Mouse (Mus musculus) forebrain, embryonic 14.5 days (tissue): ENCODE results near the gene Timm50. TPM values are rescaled to one million over a fixed set of nuclear protein-coding genes. Genes with fewer than 3 reads are reported as not detected.

Source experiments
- ATAC-seq: fragments of 200-750 bp; cut with Nextera tagmentation; 2 replicates; pipeline ENCODE4 v1.8.0; 2017; ENCODE audit warnings: mild to moderate bottlenecking, moderate library complexity
- DNase-seq: peaks from one replicate; pipeline ENCODE4 v3.0.0-alpha.2; 2015; ENCODE audit warnings: low spot score
- H3K27ac ChIP-seq: fragments of 300-500 bp; sonication (generic); 2 replicates; pipeline ENCODE4 v1.5.1; 2014; ENCODE audit warnings: low read depth, mild to moderate bottlenecking, control low read depth, low read length, moderate library complexity
- H3K27me3 ChIP-seq: fragments of 300-500 bp; sonication (generic); replicated peaks from 2 replicates; pipeline ENCODE4 v1.6.1; 2014; ENCODE audit warnings: low read length, control low read depth, mixed read lengths; ENCODE audit not compliant: control insufficient read depth, insufficient read depth
- H3K36me3 ChIP-seq: fragments of 300-500 bp; sonication (generic); 2 replicates; pipeline ENCODE4 v1.6.1; 2014; ENCODE audit warnings: low read length, control low read depth; ENCODE audit not compliant: control insufficient read depth, insufficient read depth
- H3K4me1 ChIP-seq: fragments of 300-500 bp; sonication (generic); 2 replicates; pipeline ENCODE4 v1.6.1; 2014; ENCODE audit warnings: antibody characterized with exemption, low read length, control low read depth; ENCODE audit not compliant: control insufficient read depth, insufficient read depth
- H3K4me2 ChIP-seq: fragments of 300-500 bp; sonication (generic); 2 replicates; pipeline ENCODE4 v1.6.1; 2014; ENCODE audit warnings: mild to moderate bottlenecking, control low read depth, low read length
- H3K4me3 ChIP-seq: fragments of 300-500 bp; sonication (generic); 2 replicates; pipeline ENCODE4 v1.5.1; 2014; ENCODE audit warnings: low read depth, low read length, control low read depth
- H3K9ac ChIP-seq: fragments of 300-500 bp; sonication (generic); 2 replicates; pipeline ENCODE4 v1.6.1; 2014; ENCODE audit warnings: mild to moderate bottlenecking, low read length, control low read depth, moderate library complexity
- H3K9me3 ChIP-seq: fragments of 300-500 bp; sonication (generic); replicated peaks from 2 replicates; pipeline ENCODE4 v1.6.1; 2016; ENCODE audit warnings: low read length, control low read depth, mixed read lengths; ENCODE audit not compliant: control insufficient read depth
- WGBS: fragments of 180-500 bp; shearing (Covaris S2); extraction: QIAGEN DNeasy Blood & Tissue Kit; methylation state at CpG from one replicate; pipeline ENCODE4 v1.1.7; 2014; 5-methylcytosine and 5-hydroxymethylcytosine counted together
- polyA plus RNA-seq: library from polyadenylated mRNA; unstranded; fragments of >200 nt; fragmentation: Nextera tagmentation; extraction: Ambion mirVana; gene quantifications from 2 replicates; pipeline ENCODE4 v1.2.1, GENCODE M21; 2014

Timm50 gene
- polyA plus RNA-seq, 1 experiment from 2014 or later = 171 TPM

DNA sequence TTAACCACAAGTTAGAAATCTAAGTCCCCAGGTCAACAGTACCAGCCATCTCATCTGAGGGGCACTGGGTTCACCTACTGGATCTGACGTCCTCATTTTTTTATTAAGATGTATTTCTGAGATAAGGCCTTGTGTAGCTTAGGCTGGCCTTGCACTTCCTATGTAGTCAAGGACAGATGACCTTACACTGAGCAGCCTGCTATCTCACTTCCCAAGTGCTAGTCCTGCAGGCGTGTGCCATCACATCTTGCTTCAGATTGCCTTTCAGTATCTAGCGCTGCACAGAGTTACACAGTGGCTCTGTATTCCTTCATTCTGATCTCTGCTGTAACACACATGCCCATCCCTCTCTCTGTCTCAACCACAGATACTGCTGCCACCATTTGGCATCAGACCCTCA is 6.2 kb upstream of the Timm50 start:
- Histone ChIP-seq H3K4me3 (no peak overlapping the region), H3K9me3 (no peaks in the 10 kb centered on the region), H3K4me2 (no peak overlapping the region), H3K36me3 (peaks cover 90% of the 10 kb centered on the region), H3K4me1 (no peaks in the 10 kb centered on the region), H3K9ac (no peak overlapping the region), H3K27ac (no peak overlapping the region), H3K27me3 (no peaks in the 10 kb centered on the region)
- ATAC-seq (no peak), DNase-seq (no peak)
- 89% methylated on average over 3 of the region's 3 CpGs for WGBS

DNA sequence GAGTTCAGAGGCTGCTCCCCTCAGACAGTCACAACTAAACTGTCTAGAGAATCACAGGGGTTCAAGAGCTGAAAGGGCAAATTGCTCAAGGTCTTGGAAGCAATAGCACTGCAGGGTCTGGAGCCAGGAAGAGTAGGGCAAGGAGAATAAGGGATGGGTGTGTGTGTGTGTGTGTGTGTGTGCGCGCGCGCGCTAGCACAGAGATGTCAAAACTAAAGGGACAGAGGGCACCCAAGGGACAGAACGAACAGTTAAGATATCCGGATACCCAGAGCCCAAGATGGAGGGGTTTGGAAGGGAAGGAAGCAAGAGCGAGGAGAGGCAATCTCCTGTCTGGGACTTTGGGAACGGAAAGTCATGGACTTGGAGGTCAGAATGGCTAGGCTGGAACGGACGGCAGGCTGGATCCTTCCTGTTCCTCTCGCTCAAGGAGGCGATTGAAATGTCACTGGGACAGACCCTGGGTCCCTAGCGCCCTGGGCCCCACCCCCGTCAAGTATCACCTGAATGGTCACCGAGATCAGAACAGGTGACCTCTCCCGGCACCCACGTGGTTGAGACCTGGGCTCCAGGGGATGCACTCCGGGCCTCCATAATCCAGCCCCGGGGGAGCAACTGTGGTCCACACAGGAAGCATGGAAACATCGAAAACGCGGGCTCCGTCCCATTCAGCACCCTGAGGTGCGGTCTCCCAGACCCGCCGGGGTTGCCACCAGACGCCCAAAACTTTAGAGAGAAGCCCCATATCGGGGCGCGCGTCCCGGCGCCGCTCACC is 534 bp downstream of the Timm50 start:
- Histone ChIP-seq H3K27me3 (no peaks in the 10 kb centered on the region), H3K9ac (peak overlapping the region; percentile 92), H3K4me2 (peak overlapping the region; percentile 87), H3K4me3 (peak overlapping the region; percentile 95), H3K36me3 (peaks cover 65% of the 10 kb centered on the region), H3K9me3 (no peaks in the 10 kb centered on the region), H3K27ac (peak overlapping the region; percentile 63; the same call in 1 of the 2 replicates), H3K4me1 (peaks cover 6% of the 10 kb centered on the region)
- 7% methylated on average over 35 of the region's 35 CpGs for WGBS
- DNase-seq (peak; percentile 17), ATAC-seq (peak; percentile 70)

DNA sequence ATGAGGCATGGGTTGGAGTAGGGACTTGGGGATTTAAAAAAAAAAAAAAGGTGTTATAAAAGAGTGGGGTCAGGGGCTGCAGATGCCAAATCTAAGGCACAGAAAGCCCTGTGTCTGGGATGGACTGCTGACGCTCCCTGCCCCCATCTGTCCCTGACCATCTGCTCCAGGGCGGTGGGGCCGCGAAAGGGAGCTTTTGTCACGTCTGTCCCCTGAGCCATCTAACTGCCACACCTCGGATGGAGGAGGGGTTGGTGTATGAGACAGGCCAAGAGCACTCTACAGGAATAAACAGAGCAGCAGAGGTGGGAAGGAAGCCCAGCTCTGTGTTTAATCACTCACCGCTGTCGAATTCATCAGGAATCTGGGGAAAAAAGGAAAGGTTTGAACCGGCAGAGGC is 2.1 kb downstream of the Timm50 start:
- H3K9me3 ChIP-seq = no peaks in the 10 kb centered on the region
- H3K36me3 ChIP-seq = peaks cover 65% of the 10 kb centered on the region
- DNase-seq = no peak
- no peak for ATAC-seq
- WGBS = 71% methylated on average over 9 of the region's 9 CpGs
- H3K27ac ChIP-seq = no peak overlapping the region
- H3K4me1 ChIP-seq = peaks cover 6% of the 10 kb centered on the region
- H3K4me3 ChIP-seq = no peak overlapping the region
- H3K9ac ChIP-seq = no peak overlapping the region
- H3K4me2 ChIP-seq = no peak overlapping the region
- H3K27me3 ChIP-seq = no peaks in the 10 kb centered on the region

DNA sequence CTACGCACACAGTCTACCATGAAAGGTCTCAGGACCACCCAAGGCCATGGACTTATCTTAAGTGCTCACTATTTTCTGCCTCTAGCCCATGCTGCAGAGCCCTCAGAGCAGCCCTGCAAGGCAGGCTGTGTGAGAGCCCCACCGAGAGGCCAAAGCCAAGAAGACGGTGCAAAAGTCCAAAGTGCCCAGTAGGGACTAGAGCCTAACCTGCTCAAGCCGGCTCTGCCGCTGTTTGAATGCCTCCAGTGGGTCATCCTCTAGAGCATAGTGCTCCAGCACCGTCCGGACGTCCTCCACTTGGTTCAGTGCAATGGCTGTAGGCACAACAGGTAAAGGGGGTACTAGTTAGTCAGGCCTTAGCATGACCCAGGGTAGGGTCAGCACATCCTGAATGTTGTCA is 5.7 kb downstream of the Timm50 start:
- 96% methylated on average over 8 of the region's 8 CpGs for WGBS
- no peak overlapping the region for H3K4me2 ChIP-seq
- no peak overlapping the region for H3K9ac ChIP-seq
- H3K27ac ChIP-seq = no peak overlapping the region
- H3K27me3 ChIP-seq = no peaks in the 10 kb centered on the region
- no peak overlapping the region for H3K4me3 ChIP-seq
- DNase-seq = no peak
- ATAC-seq = no peak
- H3K9me3 ChIP-seq = no peaks in the 10 kb centered on the region
- H3K4me1 ChIP-seq = peaks cover 10% of the 10 kb centered on the region
- H3K36me3 ChIP-seq = peaks cover 60% of the 10 kb centered on the region

DNA sequence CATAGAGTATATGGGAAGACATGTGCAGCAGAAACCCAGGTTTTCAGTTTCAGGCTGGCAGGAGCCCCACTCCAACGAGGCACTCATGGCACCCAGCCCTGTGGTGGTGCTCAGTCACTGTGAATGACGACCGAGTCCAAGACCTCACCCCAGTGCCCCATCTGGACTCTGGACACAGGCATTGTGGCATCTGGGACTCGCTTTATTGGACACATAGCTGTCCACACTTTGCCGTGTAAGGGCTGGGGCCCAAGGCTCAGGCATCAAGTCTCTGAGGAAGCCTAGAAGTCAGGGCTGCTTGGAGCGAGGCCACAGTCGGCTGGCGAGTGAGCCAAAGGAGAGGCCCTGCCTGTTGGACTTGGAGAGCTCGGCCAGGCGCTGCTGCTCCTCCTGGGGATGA is 6.2 kb downstream of the Timm50 start:
- Histone ChIP-seq H3K36me3 (peaks cover 60% of the 10 kb centered on the region), H3K27ac (no peak overlapping the region), H3K4me2 (no peak overlapping the region), H3K9me3 (no peaks in the 10 kb centered on the region), H3K9ac (no peak overlapping the region), H3K27me3 (no peaks in the 10 kb centered on the region), H3K4me3 (no peak overlapping the region), H3K4me1 (peaks cover 5% of the 10 kb centered on the region)
- WGBS = 95% methylated on average over 10 of the region's 10 CpGs
- DNase-seq (no peak), ATAC-seq (no peak)

DNA sequence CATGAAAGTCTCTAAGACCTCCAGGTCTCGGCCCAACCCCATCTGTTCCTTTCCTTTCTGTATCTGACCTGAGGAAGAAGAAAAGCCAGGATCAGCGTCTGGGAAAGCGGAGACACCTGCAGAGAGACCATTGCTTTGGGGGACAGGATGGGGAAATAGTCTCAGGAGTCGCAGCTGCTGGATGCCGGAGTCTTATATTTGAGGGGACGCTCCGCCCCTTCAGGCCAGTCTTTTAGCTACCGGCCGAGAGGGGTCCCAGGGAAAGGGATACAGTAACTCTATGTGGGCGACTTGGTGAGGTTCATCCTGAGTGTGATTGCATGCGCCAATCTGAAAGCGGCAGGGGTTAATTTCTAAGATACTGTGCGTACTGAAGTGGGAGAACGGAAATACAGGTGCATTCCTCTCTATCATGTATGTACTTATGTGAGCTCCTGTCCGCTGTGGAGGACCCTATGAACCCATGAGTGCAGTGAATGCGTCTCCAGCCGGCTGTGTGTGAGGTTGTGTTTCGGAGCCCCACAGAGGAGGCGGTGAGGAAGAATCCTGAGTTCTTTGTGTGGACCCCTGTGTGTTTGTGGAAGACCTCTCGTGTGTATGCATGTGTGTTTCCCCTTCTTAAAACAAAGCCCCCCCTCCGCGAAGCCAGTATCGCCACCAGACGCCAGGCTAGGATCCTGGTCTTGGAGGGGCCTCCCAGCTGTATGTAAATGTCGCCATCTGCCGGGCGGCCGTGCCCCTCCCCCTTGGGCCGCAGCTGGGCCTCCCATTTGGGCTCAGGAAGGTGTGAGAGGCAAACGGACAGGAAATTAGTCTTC is 10.0 kb downstream of the Timm50 start, which contains the start of gene Dll3:
Gene Dll3, minus strand, starts transcription at position 623 of the 818 bp plus-strand sequence.
- Histone ChIP-seq H3K27me3 (no peaks in the 10 kb centered on the region), H3K4me3 (peak within 1 kb of the TSS; percentile 38), H3K9ac (peak within 1 kb of the TSS; percentile 64), H3K4me2 (peak within 1 kb of the TSS; percentile 55), H3K9me3 (no peaks in the 10 kb centered on the region), H3K36me3 (peaks cover 29% of the 10 kb centered on the region), H3K27ac (peak within 1 kb of the TSS; percentile 63), H3K4me1 (peaks cover 10% of the 10 kb centered on the region)
- ATAC-seq = peak; percentile 74
- DNase-seq = peak; percentile 82
- WGBS = under 1% methylated on average over 30 of the region's 30 CpGs

DNA sequence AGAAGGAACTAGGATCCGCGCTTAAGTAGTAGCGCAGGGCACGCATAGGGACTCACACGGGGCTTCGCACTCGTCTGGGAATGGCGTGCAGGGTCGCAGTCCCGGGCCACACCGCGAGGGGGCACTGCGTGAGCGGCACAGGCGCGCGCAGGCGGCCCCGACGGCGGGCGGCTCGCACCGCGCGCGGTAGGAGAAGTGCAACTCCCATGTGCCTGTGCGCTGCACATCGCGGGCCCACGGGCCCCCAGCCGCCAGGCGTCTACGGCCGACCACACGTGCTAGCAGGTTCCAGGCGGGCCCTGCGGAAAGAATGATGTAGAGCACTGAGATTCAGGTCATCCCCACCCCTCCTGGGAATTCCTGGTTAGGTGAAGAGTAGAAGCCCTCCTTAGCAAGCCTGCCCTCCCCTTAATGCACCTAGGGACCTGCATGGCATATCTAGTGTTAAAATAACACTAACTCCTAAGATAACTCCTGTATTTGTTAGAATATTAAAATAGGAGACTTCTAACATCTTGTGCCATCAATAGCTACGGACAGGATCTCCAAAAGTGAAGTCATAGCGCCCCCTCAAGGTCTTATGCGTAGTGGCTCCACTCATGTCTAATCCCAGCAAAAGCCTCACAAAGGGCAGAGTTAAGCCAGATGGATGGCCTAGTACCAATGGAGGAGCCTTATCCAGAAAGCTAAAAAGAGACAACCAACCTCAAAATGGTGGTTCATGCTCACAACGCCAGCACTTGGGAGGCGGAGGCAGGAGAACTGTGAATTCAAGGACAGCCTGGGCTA is 12.8 kb downstream of the Timm50 start:
- DNase-seq (peak; percentile 89), ATAC-seq (peak; percentile 27; the same call in 1 of the 2 replicates)
- peak overlapping the region; percentile 21; the same call in 1 of the 2 replicates for H3K9ac ChIP-seq
- peak overlapping the region; percentile 55 for H3K4me2 ChIP-seq
- peaks cover 5% of the 10 kb centered on the region; the same call in 1 of the 2 replicates for H3K27me3 ChIP-seq
- H3K4me1 ChIP-seq = peaks cover 10% of the 10 kb centered on the region
- WGBS = 9% methylated on average over 43 of the region's 43 CpGs
- 0 out of 2 replicates have a peak, but pooled peaks cover 6% of the 10 kb centered on the region for H3K36me3 ChIP-seq
- no peaks in the 10 kb centered on the region for H3K9me3 ChIP-seq
- H3K4me3 ChIP-seq = peak overlapping the region; percentile 20
- H3K27ac ChIP-seq = no peak overlapping the region

DNA sequence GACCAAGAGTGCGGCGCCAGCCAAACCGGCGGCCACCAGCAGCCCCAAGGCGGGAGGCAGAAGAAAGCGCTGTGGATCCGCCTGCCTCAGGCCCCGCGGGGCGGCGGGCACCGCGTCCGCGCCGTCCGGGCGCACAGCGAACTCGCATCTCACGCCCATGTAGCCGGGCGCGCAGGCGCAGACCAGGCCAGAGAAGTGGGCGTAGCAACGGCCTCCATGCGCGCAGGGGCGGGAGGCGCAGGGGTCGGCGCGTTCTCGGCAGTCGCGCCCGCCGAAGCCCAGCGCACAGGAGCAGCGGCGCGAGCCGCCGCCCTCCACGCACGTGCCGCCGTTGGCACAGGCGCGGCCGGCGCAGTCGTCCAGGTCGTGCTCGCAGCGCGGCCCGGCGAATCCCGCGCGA is 17.4 kb downstream of the Timm50 start:
- H3K27ac ChIP-seq = no peak overlapping the region
- peaks cover 44% of the 10 kb centered on the region for H3K27me3 ChIP-seq
- H3K4me1 ChIP-seq = peaks cover 13% of the 10 kb centered on the region
- ATAC-seq (peak; percentile 73), DNase-seq (peak; percentile 90)
- 0 out of 2 replicates have a peak, but pooled peaks cover 6% of the 10 kb centered on the region for H3K36me3 ChIP-seq
- under 1% methylated on average over 54 of the region's 63 CpGs for WGBS
- H3K9ac ChIP-seq = peak overlapping the region; percentile 62
- H3K4me3 ChIP-seq = peak overlapping the region; percentile 42
- peak overlapping the region; percentile 76 for H3K4me2 ChIP-seq
- no peaks in the 10 kb centered on the region for H3K9me3 ChIP-seq
